Mouse (Mus musculus) midbrain, embryonic 12.5 days (tissue): ENCODE measurements around the gene Nr2e1. TPM values are rescaled to one million over a fixed set of nuclear protein-coding genes. Genes with fewer than 3 reads are reported as not detected.

Experiments used
- ATAC-seq: fragments of 200-750 bp; cut with Nextera tagmentation; 2 replicates; pipeline ENCODE4 v1.8.0; 2017; ENCODE audit warnings: low read depth, moderate TSS enrichment, moderate library complexity; ENCODE audit not compliant: low FRiP score
- H3K27ac ChIP-seq: fragments of 300-500 bp; sonication (generic); replicated peaks from 2 replicates; pipeline ENCODE4 v1.5.1; 2016; ENCODE audit warnings: mild to moderate bottlenecking
- H3K27me3 ChIP-seq: fragments of 300-500 bp; sonication (generic); 2 replicates; pipeline ENCODE4 v1.6.1; 2016; ENCODE audit warnings: mild to moderate bottlenecking
- H3K36me3 ChIP-seq: fragments of 300-500 bp; sonication (generic); 2 replicates; pipeline ENCODE4 v1.6.1; 2016
- H3K4me1 ChIP-seq: fragments of 300-500 bp; sonication (generic); 2 replicates; pipeline ENCODE4 v1.6.1; 2016
- H3K4me2 ChIP-seq: fragments of 300-500 bp; sonication (generic); replicated peaks from 2 replicates; pipeline ENCODE4 v1.6.1; 2016; ENCODE audit warnings: mild to moderate bottlenecking, moderate library complexity
- H3K4me3 ChIP-seq: fragments of 300-500 bp; sonication (generic); 2 replicates; pipeline ENCODE4 v1.5.1; 2016; ENCODE audit warnings: mild to moderate bottlenecking
- H3K9ac ChIP-seq: fragments of 300-500 bp; sonication (generic); replicated peaks from 2 replicates; pipeline ENCODE4 v1.6.1; 2016; ENCODE audit warnings: mild to moderate bottlenecking, moderate library complexity
- H3K9me3 ChIP-seq: fragments of 300-500 bp; sonication (generic); 2 replicates; pipeline ENCODE4 v1.6.1; 2016; ENCODE audit warnings: mild to moderate bottlenecking
- WGBS: fragments of 180-500 bp; shearing (Covaris S2); methylation state at CpG from one replicate; pipeline ENCODE4 v1.1.7; 2016; 5-methylcytosine and 5-hydroxymethylcytosine counted together
- polyA plus RNA-seq: library from polyadenylated mRNA; unstranded; fragments of >200 nt; fragmentation: Nextera tagmentation; extraction: Ambion mirVana; gene quantifications from 2 replicates; pipeline ENCODE4 v1.2.1, GENCODE M21; 2016

Nr2e1 gene
- polyA plus RNA-seq, 1 experiment from 2014 or later = 35.2 TPM

DNA sequence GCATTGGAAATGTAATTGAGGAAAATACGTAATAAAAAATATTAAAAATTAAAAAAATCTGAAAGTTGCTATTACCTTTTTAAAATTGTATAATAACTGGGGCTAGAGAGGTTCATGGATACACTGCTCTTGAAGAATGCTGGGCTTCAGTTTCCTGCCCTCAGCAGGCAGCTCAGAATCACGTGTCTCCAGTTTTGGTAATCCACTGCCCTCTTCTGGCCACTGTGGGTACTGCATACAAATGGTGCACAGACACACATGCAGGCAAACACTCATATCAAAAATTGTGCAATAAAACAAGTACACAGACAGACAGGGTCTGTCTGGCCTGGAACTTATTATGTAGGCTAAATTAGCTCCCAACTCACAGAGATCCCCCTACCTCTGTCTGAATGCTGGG lies 21.4 kb upstream of the Nr2e1 start:
- Histone ChIP-seq H3K27me3 (peaks cover 38% of the 10 kb centered on the region), H3K36me3 (no peaks in the 10 kb centered on the region; the same call in 1 of the 2 replicates), H3K4me2 (no peak overlapping the region), H3K9me3 (peaks cover 18% of the 10 kb centered on the region; the same call in 1 of the 2 replicates), H3K4me1 (no peaks in the 10 kb centered on the region), H3K4me3 (no peak overlapping the region), H3K27ac (no peak overlapping the region), H3K9ac (no peak overlapping the region)
- no peak for ATAC-seq
- WGBS = 68% methylated on average over 2 of the region's 2 CpGs

DNA sequence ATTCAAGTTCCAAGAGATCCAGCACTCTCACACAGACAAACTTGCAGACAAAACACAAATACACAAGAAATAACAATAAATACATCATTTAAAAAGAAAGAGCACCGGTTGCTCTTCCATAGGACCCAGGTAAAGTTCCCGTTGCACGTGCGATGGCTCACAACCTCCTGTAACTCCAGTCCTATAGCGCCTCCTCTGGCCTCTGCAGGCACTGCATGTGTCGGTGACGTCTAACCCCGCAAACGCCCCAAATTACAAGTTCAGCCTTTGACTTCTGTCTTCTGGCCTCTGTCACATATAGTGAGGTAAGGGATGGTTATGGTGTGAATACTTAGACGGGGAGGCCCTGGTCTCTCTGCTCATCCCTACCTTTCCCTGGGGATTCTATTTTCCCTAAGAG lies 18.1 kb upstream of the Nr2e1 start:
- H3K27me3 ChIP-seq = peaks cover 31% of the 10 kb centered on the region
- WGBS = 26% methylated on average over 10 of the region's 10 CpGs
- ATAC-seq = no peak

DNA sequence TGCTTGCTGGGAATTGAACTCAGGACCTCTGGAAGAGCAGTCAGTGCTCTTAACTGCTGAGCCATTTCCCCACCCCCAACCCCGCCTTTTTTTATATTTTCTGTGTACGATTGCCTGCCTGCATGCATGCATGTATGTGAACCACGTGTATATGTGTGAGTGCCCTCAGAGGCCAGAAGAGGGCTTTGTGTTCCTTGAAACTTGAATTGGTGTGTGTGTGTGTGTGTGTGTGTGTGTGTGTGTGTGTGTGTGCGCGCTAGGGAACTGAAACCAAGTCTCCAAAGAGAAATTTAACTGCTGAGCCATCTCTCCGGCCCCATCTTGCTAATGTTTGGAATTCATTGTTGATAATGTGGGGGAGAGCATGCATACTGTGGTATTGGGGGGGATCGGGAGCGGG lies 15.2 kb upstream of the Nr2e1 start:
- ATAC-seq = no peak
- Histone ChIP-seq H3K27ac (no peak overlapping the region), H3K36me3 (no peaks in the 10 kb centered on the region), H3K4me3 (no peak overlapping the region), H3K9ac (no peak overlapping the region), H3K4me1 (0 out of 2 replicates have a peak, but pooled peaks cover 3% of the 10 kb centered on the region), H3K9me3 (no peaks in the 10 kb centered on the region), H3K27me3 (peaks cover 54% of the 10 kb centered on the region), H3K4me2 (no peak overlapping the region)
- WGBS = 84% methylated on average over 8 of the region's 8 CpGs

More for the DNA sequence above, 18.1 kb upstream of the Nr2e1 start:
- Histone ChIP-seq H3K27ac (no peak overlapping the region), H3K4me1 (no peaks in the 10 kb centered on the region), H3K9ac (no peak overlapping the region), H3K4me2 (no peak overlapping the region), H3K4me3 (no peak overlapping the region), H3K9me3 (peaks cover 12% of the 10 kb centered on the region; the same call in 1 of the 2 replicates), H3K36me3 (no peaks in the 10 kb centered on the region; the same call in 1 of the 2 replicates)

DNA sequence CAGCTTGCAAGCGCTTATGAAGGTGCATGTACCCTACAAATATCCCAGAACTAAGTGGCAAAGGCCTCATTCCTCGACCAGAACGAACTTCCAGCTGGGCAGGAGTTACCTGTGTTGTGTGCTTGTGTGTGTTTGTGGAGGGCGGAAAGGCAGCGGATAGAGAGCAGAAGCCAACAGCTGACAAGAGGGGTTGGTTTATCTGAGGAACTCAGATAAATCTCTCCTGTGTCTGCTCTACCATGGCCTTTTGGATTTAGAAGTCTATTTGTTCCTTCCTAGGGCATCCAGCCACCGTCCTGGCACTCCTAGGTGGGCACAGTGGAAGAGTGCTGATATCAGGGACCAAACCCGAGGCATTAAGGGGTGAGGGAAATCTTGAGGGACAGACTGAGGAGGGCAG lies 9.8 kb upstream of the Nr2e1 start:
- 25% methylated on average over 7 of the region's 7 CpGs for WGBS
- no peaks in the 10 kb centered on the region for H3K9me3 ChIP-seq
- no peak overlapping the region for H3K27ac ChIP-seq
- no peak overlapping the region for H3K4me3 ChIP-seq
- H3K4me1 ChIP-seq = peaks cover 51% of the 10 kb centered on the region
- no peak overlapping the region for H3K9ac ChIP-seq
- H3K4me2 ChIP-seq = no peak overlapping the region
- no peak for ATAC-seq
- H3K27me3 ChIP-seq = peaks cover 81% of the 10 kb centered on the region
- H3K36me3 ChIP-seq = no peaks in the 10 kb centered on the region

DNA sequence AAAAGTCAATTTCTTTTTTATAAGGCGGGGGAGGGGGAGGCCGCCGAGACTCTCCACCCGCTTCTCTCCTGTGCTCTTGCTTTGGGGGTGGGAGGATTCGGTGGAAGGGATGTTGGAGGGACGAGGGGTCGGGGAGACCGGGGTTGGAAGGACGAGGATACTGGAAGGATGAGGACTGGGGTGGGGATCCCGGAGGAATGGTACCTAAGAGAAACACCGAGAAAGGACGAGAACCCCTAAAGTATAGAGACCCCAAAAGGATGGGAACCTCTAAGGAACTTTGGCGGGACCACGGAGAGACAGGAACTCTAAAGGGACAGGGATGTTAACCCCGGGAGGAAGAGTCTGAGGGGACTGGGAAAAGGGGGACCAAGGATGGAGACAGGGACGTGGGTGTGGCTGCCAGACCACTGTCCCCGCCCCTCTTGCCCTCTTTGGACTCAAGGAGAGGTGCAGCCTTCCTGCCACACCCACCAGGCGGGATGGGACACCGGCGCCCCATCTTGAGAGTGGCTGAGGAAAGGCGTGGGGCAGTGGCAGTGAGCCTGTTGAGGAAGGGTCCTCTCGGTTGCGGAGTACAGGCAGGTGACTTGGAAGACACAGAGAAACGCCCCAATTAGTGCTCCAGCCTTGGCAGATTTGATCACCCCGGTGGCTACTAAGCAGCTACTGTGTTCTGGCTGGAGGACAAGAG lies 8.7 kb upstream of the Nr2e1 start:
- Histone ChIP-seq H3K4me2 (peak overlapping the region; percentile 55), H3K9me3 (no peaks in the 10 kb centered on the region), H3K27ac (no peak overlapping the region), H3K9ac (peak overlapping the region; percentile 34), H3K27me3 (peaks cover 87% of the 10 kb centered on the region), H3K4me1 (peaks cover 61% of the 10 kb centered on the region), H3K4me3 (peak overlapping the region; percentile 30), H3K36me3 (no peaks in the 10 kb centered on the region)
- 0% methylated on average over 25 of the region's 25 CpGs for WGBS
- peak; percentile 69 for ATAC-seq

DNA sequence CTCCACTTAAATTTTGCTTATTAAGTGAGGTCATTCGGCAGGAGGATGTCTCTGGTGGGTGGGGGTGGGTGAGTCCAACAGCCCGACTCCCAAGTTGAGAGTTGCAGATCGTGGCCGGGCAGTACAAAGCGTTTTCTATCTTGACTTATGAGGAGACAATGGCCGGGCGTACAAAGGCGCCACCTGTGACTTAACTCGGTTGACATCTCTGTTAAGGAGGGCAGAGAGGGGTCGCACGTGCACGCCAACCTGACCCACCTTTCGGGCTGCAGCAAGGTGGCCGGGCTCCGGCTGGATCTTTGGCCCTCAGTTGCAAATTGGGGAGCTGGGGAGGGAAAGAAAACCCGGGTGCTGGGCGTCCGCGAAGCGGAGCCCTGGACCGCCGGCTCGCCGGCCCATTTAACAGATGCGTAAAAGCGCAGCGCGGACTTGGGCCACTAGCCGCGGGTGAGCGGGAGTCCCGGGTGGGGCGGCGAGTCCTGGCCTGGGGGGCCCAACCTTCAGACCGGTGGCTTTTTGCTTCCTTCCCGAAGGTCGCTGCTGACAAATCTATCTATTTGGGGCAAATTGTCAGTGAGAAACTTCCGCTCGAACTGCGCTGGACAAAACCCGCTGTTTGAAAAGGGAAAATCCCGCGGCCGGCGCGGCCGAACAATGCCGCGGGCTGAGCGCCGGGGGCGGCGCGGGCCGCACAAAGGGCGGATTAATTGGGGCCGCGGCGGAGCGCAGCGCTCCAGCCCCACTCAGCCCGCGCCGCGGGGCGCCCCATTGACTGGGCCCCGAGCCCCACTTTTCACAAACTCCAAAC lies 8.0 kb upstream of the Nr2e1 start:
- H3K27ac ChIP-seq = peak overlapping the region; percentile 52; the same call in 1 of the 2 replicates
- peaks cover 69% of the 10 kb centered on the region for H3K4me1 ChIP-seq
- peaks cover 89% of the 10 kb centered on the region for H3K27me3 ChIP-seq
- peak overlapping the region; percentile 34 for H3K9ac ChIP-seq
- under 1% methylated on average over 67 of the region's 67 CpGs for WGBS
- peak overlapping the region; percentile 55 for H3K4me2 ChIP-seq
- peak; percentile 77 for ATAC-seq
- 0 out of 2 replicates have a peak, but pooled peaks cover 2% of the 10 kb centered on the region for H3K9me3 ChIP-seq
- no peaks in the 10 kb centered on the region for H3K36me3 ChIP-seq
- H3K4me3 ChIP-seq = peak overlapping the region; percentile 30

DNA sequence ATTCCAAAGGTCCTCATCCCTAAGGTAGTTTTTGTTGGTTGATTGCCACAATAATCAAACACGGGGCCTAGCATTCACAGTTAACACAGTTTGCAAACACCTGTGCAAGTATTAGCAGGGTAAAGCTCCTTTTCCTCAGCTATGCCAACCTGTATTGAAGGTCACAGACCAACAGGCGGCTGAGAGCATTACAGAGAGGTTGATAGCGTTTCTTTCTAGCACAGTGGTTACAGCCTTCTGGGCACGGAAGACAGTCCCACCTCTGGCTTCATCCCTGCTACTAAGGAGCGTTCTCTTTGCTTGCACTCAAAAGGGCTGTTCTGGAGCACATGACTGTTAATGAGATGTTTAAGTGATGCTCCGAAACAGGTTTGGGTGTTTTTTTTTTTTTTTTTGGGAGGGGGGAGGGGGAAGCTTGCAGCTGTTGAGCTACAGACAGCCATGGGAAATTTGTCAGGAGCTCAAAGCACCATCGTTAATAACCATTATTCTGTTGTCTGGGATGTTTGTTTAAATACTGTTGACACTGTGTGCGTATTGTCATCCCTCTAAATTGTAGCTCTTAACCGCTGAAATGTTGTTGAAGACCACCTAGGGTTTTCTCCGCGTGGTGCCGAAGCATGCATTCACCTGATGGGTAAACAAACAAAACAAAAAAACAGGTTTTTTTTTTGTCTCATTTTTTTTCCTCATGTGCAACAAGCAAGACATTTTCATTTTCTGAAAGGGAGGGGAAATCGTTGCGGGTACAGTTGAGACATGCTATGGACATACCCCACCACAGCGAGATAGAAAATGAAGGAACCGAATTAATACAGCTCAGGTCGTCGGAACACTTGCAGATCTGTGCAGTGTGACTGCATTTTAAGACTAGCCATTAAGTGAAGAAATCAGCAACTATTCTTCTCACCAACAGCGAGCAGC lies 7.1 kb upstream of the Nr2e1 start:
- H3K27me3 ChIP-seq = peaks cover 95% of the 10 kb centered on the region
- 0 out of 2 replicates have a peak, but pooled peaks cover 4% of the 10 kb centered on the region for H3K9me3 ChIP-seq
- peak overlapping the region; percentile 30 for H3K4me3 ChIP-seq
- under 1% methylated on average over 19 of the region's 19 CpGs for WGBS
- 0 out of 2 replicates have a peak overlapping the region, but pooled peaks have one; percentile 52 for H3K27ac ChIP-seq
- peak overlapping the region; percentile 55 for H3K4me2 ChIP-seq
- no peak for ATAC-seq
- H3K4me1 ChIP-seq = peaks cover 74% of the 10 kb centered on the region
- no peaks in the 10 kb centered on the region for H3K36me3 ChIP-seq
- no peak overlapping the region for H3K9ac ChIP-seq

DNA sequence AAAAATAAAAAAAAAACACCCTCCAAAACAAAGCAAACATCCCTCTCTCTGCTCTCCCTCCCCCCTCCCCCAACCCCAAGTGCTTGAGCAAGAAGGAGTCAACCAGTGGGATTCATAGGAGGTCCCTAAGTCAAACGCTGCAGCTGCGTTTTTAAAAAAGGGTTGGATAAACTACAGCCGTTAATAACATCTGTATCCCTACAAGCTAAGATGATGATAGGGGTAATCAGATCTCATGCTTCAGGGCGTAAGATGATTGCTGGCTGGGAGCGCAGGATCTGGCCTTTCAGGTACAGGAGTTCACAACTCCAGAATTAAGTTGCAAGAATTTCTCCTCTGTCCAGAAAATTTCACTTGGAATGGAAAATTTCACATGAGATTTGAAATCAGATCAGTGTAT lies 6.1 kb upstream of the Nr2e1 start:
- Histone ChIP-seq H3K36me3 (no peaks in the 10 kb centered on the region), H3K4me3 (no peak overlapping the region), H3K9me3 (0 out of 2 replicates have a peak, but pooled peaks cover 4% of the 10 kb centered on the region), H3K4me1 (peaks cover 82% of the 10 kb centered on the region), H3K4me2 (no peak overlapping the region), H3K9ac (no peak overlapping the region), H3K27me3 (peaks cover 95% of the 10 kb centered on the region), H3K27ac (no peak overlapping the region)
- no peak for ATAC-seq
- 3% methylated on average over 5 of the region's 5 CpGs for WGBS

DNA sequence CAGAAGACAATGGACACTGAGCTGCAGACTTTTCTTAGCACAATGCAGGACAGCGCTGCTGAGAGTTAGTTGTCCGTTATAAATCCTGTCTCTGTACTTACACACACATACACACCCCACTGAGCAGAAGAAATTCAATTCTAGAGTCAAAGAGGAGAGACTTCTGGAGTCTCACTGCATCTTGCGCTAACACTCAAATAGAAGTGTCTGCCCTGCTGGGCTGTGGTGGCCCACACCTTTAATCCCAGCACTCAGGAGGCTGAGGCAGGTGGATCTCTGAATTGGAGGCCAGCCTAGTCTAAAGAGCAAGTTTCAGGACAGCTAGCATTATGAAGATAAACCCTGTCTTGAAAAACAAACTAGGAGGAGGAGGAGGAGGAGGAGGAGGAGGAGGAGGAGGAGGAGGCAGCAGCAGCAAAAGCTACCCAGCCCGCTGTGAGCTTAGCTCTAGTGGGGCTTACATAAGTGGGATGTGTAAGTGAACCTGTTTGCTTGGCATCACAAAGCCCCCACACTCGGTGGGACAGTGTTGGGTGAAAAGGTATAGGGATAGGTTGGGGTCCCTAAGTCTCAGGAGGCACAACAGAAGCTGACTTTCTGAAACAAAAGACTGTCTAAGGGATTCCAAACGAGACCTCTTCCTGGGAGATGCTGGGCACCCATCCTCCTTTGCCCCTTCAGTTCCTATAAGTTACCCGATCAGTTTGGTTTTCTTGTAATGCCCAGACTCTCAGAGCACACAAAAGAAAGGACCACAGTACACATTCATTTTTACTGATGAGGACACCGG lies 4.7 kb upstream of the Nr2e1 start:
- Histone ChIP-seq H3K9ac (no peak overlapping the region; the same call in 1 of the 2 replicates), H3K4me3 (no peak overlapping the region), H3K4me2 (no peak overlapping the region), H3K27me3 (peaks cover 94% of the 10 kb centered on the region), H3K9me3 (0 out of 2 replicates have a peak, but pooled peaks cover 4% of the 10 kb centered on the region), H3K27ac (no peak overlapping the region), H3K36me3 (no peaks in the 10 kb centered on the region), H3K4me1 (peaks cover 86% of the 10 kb centered on the region)
- no peak for ATAC-seq
- 11% methylated on average over 8 of the region's 8 CpGs for WGBS

DNA sequence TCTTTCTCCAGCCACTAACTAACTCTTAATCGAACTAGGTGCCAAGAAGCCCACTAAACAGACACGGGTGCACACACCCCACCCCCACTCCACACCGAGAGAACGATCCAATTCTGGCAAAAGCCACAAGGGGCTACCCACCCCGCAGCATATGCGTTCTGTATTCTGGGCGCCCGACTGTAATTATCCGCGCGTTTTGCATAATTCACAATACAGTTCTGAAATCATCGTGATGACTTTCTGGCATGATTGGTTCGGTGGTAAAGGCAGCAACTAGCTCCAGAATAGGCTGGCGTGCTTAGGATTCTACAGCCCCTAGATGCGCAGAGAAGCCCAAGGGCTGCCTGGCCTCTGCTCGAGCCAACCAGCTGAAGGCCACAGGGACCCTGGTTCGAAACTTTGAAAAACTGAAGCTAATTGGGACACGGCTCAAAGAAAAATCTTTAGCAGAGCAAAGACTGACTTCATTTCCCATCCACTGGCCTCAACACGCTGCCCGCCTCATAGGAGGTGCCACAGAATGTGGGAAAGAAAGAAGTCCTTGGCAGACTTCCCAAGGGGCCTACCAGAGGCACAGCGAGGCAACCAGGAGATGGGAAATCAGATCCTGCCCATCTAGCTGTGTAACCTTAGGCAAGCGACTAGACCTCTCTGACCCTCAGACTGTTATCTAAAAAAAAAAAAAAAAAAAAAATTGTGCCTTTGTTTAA lies 2.3 kb upstream of the Nr2e1 start:
- Histone ChIP-seq H3K27me3 (peaks cover 92% of the 10 kb centered on the region), H3K27ac (no peak overlapping the region), H3K36me3 (no peaks in the 10 kb centered on the region), H3K4me1 (peaks cover 77% of the 10 kb centered on the region), H3K4me2 (peak overlapping the region; percentile 74), H3K9ac (peak overlapping the region; percentile 78; the same call in 1 of the 2 replicates), H3K9me3 (0 out of 2 replicates have a peak, but pooled peaks cover 4% of the 10 kb centered on the region), H3K4me3 (peak overlapping the region; percentile 60)
- no peak for ATAC-seq
- 14% methylated on average over 22 of the region's 22 CpGs for WGBS
